Mouse (Mus musculus) liver, adult 2 months (tissue): ENCODE data around the gene Necab2.

Experiments
- CTCF ChIP-seq: fragments of 200-500 bp; IDR thresholded peaks from 2 replicates; pipeline ENCODE4 v1.5.1; 2011; ENCODE audit warnings: low read depth, low read length, control low read depth
- POLR2A ChIP-seq: fragments of 200-500 bp; IDR thresholded peaks from 2 replicates; pipeline ENCODE4 v1.6.1; 2011; ENCODE audit warnings: low read length, control low read depth; ENCODE audit not compliant: insufficient read depth; ENCODE audit errors: extremely low read depth

DNA sequence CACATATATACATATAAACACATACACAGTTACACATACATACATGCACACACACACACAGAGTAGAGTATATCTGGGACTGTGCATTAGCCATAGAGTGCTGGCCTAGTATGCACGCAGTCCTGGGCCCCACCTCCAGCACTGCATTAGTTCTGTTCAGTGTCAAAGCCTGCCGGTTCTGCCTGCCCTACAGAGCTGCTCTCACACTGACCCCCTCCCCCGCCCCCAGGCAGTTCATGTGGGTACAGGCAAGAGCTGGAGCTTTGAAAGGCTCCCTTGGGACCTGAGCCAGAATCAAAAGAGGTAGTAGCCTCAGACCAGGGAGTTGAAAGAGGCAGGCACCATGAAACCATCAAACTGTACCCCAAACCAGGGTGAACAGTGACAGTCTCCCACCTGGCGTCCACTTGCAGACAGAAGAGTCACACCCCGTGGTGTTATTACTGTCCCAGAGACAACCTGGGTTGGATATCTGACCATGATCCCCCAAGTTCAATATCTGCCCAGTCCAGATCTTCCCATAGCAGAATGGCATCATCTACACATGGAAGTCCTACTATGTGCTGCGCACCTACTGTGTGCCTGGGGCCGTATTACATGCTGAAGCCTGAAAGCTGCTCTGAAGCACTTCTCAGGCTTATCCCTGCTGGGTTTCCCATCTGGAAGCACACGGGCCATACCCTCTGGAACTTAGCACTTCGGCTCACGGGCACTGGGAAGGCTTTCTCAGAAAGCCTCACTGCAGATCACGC lies 37.8 kb downstream of the Necab2 start:
- TF ChIP-seq POLR2A (no peak), CTCF (no peak)
